Mouse (Mus musculus): ENCODE measurements around the gene Edem3. TPM values are rescaled to one million over a fixed set of nuclear protein-coding genes. Genes with fewer than 3 reads are reported as not detected.

The Edem3 gene
- polyA plus RNA-seq, 1 experiment, result 2.8 TPM

- Histone ChIP-seq H3K36me3 (ENCODE audit: control insufficient read depth, insufficient read depth, low read length) (no peaks in the 10 kb centered on the region), H3K27ac (ENCODE audit: insufficient read depth, low read length) (no peak overlapping the region), H3K4me1 (ENCODE audit: control insufficient read depth, insufficient read depth, insufficient read length) (no peaks in the 10 kb centered on the region), H3K27me3 (ENCODE audit: control insufficient read depth, insufficient read depth, low read length) (no peaks in the 10 kb centered on the region), H3K4me3 (ENCODE audit: extremely low read depth, insufficient read depth, insufficient read length) (no peak overlapping the region)
- whole genome bisulfite sequencing, result 73% methylated on average over 2 of the region's 2 CpGs
- TF ChIP-seq CTCF (IDR thresholded peaks at IDR 0.05; ENCODE audit: extremely low read depth, insufficient read depth, insufficient read length, insufficient replicate concordance) (no peak), POLR2A (IDR thresholded peaks at IDR 0.05; ENCODE audit: low read depth, low read length) (no peak)
- no peak for DNase-seq (ENCODE audit: low read depth in 1 of 2, low spot score in 2 of 2)
These were observed 93.1 kb downstream of the Edem3 start for GRCm38 (mm10) chr1:151848286-151848685.

- no peaks in the 10 kb centered on the region for H3K4me1 ChIP-seq (ENCODE audit: control insufficient read depth, insufficient read depth, insufficient read length)
- TF ChIP-seq CTCF (IDR thresholded peaks at IDR 0.05; ENCODE audit: extremely low read depth, insufficient read depth, insufficient read length, insufficient replicate concordance), result no peak
- no peak for TF ChIP-seq POLR2A (IDR thresholded peaks at IDR 0.05; ENCODE audit: low read depth, low read length)
- no peak overlapping the region for H3K27ac ChIP-seq (ENCODE audit: insufficient read depth, low read length)
- DNase-seq (ENCODE audit: low read depth in 1 of 2, low spot score in 2 of 2), result no peak
- WGBS, result 95% methylated on average over 16 of the region's 16 CpGs
- H3K4me3 ChIP-seq (ENCODE audit: extremely low read depth, insufficient read depth, insufficient read length), result no peak overlapping the region
- H3K36me3 ChIP-seq (ENCODE audit: control insufficient read depth, insufficient read depth, low read length), result no peaks in the 10 kb centered on the region
- no peaks in the 10 kb centered on the region for H3K27me3 ChIP-seq (ENCODE audit: control insufficient read depth, insufficient read depth, low read length)
These were observed 94.9 kb downstream of the Edem3 start for GRCm38 (mm10) chr1:151849993-151850608.

GRCm38 (mm10) chr1:151851051-151851848, 96.1 kb downstream of the Edem3 start:
- no peaks in the 10 kb centered on the region for H3K4me1 ChIP-seq (ENCODE audit: control insufficient read depth, insufficient read depth, insufficient read length)
- WGBS, result 89% methylated on average over 20 of the region's 20 CpGs
- TF ChIP-seq POLR2A (IDR thresholded peaks at IDR 0.05; ENCODE audit: low read depth, low read length), result no peak
- TF ChIP-seq CTCF (IDR thresholded peaks at IDR 0.05; ENCODE audit: extremely low read depth, insufficient read depth, insufficient read length, insufficient replicate concordance), result no peak
- DNase-seq (ENCODE audit: low read depth in 1 of 2, low spot score in 2 of 2), result no peak
- no peak overlapping the region for H3K4me3 ChIP-seq (ENCODE audit: extremely low read depth, insufficient read depth, insufficient read length)
- H3K36me3 ChIP-seq (ENCODE audit: control insufficient read depth, insufficient read depth, low read length), result no peaks in the 10 kb centered on the region
- H3K27ac ChIP-seq (ENCODE audit: insufficient read depth, low read length), result no peak overlapping the region
- H3K27me3 ChIP-seq (ENCODE audit: control insufficient read depth, insufficient read depth, low read length), result no peaks in the 10 kb centered on the region

GRCm38 (mm10) chr1:151851976-151852375, 96.8 kb downstream of the Edem3 start:
- WGBS, result 84% methylated on average over 3 of the region's 3 CpGs
- TF ChIP-seq CTCF (IDR thresholded peaks at IDR 0.05; ENCODE audit: extremely low read depth, insufficient read depth, insufficient read length, insufficient replicate concordance) (no peak), POLR2A (IDR thresholded peaks at IDR 0.05; ENCODE audit: low read depth, low read length) (no peak)

GRCm38 (mm10) chr1:151855561-151855960, 100.4 kb downstream of the Edem3 start:
- TF ChIP-seq CTCF (IDR thresholded peaks at IDR 0.05; ENCODE audit: extremely low read depth, insufficient read depth, insufficient read length, insufficient replicate concordance), result no peak
- no peak for TF ChIP-seq POLR2A (IDR thresholded peaks at IDR 0.05; ENCODE audit: low read depth, low read length)
- no peaks in the 10 kb centered on the region for H3K36me3 ChIP-seq (ENCODE audit: control insufficient read depth, insufficient read depth, low read length)
- no peak overlapping the region for H3K27ac ChIP-seq (ENCODE audit: insufficient read depth, low read length)
- WGBS, result 74% methylated on average over 1 of the region's 1 CpGs
- H3K4me3 ChIP-seq (ENCODE audit: extremely low read depth, insufficient read depth, insufficient read length), result no peak overlapping the region
- no peaks in the 10 kb centered on the region for H3K4me1 ChIP-seq (ENCODE audit: control insufficient read depth, insufficient read depth, insufficient read length)
- no peak for DNase-seq (ENCODE audit: low read depth in 1 of 2, low spot score in 2 of 2)
- no peaks in the 10 kb centered on the region for H3K27me3 ChIP-seq (ENCODE audit: control insufficient read depth, insufficient read depth, low read length)

More at GRCm38 (mm10) chr1:151851976-151852375, 96.8 kb downstream of the Edem3 start:
- no peaks in the 10 kb centered on the region for H3K36me3 ChIP-seq (ENCODE audit: control insufficient read depth, insufficient read depth, low read length)
- no peaks in the 10 kb centered on the region for H3K4me1 ChIP-seq (ENCODE audit: control insufficient read depth, insufficient read depth, insufficient read length)
- H3K4me3 ChIP-seq (ENCODE audit: extremely low read depth, insufficient read depth, insufficient read length), result no peak overlapping the region
- no peak overlapping the region for H3K27ac ChIP-seq (ENCODE audit: insufficient read depth, low read length)
- no peak for DNase-seq (ENCODE audit: low read depth in 1 of 2, low spot score in 2 of 2)
- H3K27me3 ChIP-seq (ENCODE audit: control insufficient read depth, insufficient read depth, low read length), result no peaks in the 10 kb centered on the region

GRCm38 (mm10) chr1:151858474-151858873, 103.3 kb downstream of the Edem3 start:
- DNase-seq (ENCODE audit: low read depth in 1 of 2, low spot score in 2 of 2), result no peak
- 94% methylated on average over 1 of the region's 1 CpGs for WGBS
- Histone ChIP-seq H3K4me1 (ENCODE audit: control insufficient read depth, insufficient read depth, insufficient read length) (no peaks in the 10 kb centered on the region), H3K27me3 (ENCODE audit: control insufficient read depth, insufficient read depth, low read length) (no peaks in the 10 kb centered on the region), H3K27ac (ENCODE audit: insufficient read depth, low read length) (no peak overlapping the region), H3K4me3 (ENCODE audit: extremely low read depth, insufficient read depth, insufficient read length) (no peak overlapping the region), H3K36me3 (ENCODE audit: control insufficient read depth, insufficient read depth, low read length) (no peaks in the 10 kb centered on the region)
- no peak for TF ChIP-seq POLR2A (IDR thresholded peaks at IDR 0.05; ENCODE audit: low read depth, low read length)
- TF ChIP-seq CTCF (IDR thresholded peaks at IDR 0.05; ENCODE audit: extremely low read depth, insufficient read depth, insufficient read length, insufficient replicate concordance), result no peak
